Mouse (Mus musculus) embryo, embryonic 10 days (tissue): ENCODE results near the gene Pdcd7.
"Not testable (repeated sequence)": the region's sequence is repeated elsewhere in the genome, so short reads cannot be mapped to it uniquely, and the experiment has no call there.

Experiments used
- DNase-seq: peaks from one replicate; pipeline ENCODE4 v3.0.0-alpha.2; 2015; ENCODE audit warnings: low spot score

Pdcd7 gene

DNA sequence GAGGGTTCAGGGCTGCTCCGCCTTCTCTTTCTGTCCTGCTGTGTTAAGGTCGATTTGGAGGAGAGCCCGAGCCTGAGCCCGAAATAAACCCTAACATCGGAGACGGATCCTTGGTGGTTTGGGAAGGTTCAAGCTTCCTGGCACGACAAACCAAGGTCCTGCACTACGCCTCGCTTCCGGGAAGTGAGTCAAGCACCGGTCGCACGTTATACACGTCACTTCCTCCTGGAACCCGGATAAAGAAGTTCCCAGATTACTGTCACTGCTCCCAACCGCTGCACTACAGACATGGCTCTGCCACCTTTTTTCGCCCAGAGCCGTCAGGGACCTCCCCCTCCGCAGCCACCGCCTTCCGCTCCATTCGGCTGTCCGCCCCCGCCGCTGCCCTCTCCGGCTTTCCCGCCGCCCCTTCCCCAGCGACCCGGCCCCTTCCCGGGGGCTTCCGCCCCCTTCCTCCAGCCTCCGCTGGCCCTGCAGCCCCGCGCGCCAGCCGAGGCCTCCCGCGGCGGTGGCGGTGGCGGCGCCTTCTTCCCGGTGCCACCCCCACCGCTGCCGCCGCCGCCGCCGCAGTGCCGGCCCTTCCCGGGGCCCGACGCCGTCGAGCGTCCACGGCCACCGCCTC is at the start of gene Pdcd7:
Gene Pdcd7, plus strand, starts transcription at position 251 of the 622 bp plus-strand sequence.
- peak; percentile 100 for DNase-seq

DNA sequence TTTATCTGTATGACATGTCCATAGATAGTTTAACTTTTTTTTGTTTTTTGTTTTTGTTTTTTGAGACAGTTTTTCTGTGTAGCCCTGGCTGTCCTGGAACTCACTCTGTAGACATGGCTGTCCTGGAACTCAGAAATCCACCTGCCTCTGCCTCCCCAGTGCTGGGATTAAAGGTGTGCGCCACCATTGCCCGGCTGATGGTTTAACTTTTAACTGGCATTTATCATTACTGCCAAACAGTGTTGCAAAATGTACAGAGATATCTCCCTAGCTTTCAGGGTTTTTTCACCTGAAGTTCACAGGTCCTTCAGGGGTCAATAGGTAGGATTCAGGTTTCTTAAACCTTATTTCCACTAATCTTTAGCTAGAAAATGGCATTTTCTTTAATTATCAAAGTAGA is 48.8 kb upstream of the Pdcd7 start:
- DNase-seq, result no peak

- no peak for DNase-seq
Observed at GRCm38 (mm10) chr9:65298761-65299160, 47.1 kb upstream of the Pdcd7 start.

DNA sequence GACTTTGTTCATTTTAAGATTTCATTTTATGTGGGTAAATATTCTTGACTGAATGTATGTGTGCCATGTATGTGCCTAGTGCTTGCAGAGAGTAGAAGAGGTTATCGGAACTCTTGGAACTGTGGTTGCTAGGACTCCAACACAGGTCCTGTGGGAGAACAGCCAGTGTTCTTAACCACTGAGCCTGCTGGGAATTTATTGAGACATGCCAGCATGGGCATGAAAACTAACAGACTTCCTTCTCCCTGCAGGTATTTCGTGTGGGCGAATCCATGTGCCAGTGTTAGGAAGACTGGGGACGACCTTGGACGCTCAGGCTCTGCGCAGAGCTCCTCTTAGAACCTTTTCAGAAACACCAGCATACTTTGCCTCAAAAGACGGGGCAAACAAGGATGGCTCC is 46.3 kb upstream of the Pdcd7 start:
- DNase-seq, result no peak

GRCm38 (mm10) chr9:65302327-65302983 is 43.4 kb upstream of the Pdcd7 start:
- DNase-seq, result no peak

DNA sequence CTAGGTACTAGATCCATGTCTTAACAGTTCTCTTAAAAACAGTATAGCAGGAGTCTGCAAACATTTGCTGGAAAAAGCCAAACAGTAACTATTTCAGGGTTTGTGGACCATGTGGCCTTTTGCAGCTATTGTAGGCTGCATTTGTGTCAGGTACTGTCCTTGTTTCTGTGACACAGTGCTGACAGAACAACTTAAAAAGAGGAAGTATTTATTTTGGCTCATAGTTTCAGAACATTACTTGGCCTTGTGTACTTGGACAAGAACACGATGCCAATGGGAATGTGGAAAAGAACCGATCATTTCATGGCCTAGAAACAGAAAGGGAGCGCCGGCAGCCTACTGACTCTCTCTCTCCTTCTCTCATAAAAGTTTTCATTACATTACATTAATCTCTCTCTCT is 42.3 kb upstream of the Pdcd7 start:
- no peak for DNase-seq

DNA sequence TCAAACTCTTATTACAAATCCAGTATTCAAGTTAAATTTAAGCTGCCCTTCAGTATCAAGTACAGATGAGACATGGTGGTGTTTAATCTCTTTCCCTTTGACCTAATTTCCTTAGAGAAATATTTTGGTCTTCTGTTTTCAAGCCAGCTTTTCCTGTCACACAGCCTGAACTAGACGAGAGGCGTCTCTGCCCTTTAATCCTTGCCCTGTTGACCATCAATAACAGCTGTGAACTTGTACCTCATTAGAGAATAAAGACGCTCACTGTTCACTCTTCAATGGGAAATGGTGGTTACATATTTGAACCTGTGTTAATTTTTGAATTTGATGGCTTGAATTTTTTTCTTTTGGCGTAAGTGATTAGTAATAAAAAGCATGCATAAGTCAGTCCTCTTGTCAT is 41.6 kb upstream of the Pdcd7 start:
- DNase-seq, result no peak

DNA sequence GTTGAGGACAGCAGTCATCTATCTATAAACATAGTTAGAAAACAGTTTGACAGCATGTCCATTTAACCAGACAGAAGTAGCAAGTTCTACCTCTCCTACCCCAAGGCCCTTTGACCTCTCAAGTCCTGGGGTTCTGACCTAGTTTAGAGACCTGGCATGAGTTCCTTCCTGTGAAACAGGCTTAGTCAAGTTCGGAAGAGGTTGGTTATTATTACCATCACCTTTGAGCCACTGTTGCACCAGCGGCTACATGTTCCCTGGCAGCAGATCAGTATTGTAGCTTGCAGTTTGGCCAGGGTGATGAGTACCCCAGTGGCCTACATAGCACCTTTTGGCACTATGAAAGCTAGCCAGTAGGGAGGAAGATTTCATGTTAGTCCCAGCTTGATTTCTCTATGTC is 39.2 kb upstream of the Pdcd7 start:
- no peak for DNase-seq

DNA sequence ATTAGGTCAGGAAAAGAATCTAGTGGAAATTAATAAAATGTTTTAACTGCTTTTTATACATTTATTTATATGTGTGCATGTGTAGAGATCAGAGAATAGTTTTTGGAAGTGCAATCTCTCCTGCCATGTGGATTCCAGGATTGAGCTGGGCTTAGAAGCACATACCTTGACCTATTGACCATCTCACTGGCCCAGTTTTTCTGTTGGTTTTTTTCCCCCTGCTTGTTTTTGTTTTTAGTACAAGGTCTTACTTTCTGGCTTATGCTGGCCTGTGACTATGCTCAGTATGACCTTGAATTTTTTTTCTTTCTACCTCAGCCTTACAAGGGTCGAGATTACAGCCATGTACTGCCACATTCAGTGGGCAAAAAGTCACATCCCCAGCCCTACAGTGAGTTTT is 37.9 kb upstream of the Pdcd7 start:
- DNase-seq, result no peak

- peak; percentile 7 for DNase-seq
Observed at GRCm38 (mm10) chr9:65312669-65313357, 33.1 kb upstream of the Pdcd7 start.

DNA sequence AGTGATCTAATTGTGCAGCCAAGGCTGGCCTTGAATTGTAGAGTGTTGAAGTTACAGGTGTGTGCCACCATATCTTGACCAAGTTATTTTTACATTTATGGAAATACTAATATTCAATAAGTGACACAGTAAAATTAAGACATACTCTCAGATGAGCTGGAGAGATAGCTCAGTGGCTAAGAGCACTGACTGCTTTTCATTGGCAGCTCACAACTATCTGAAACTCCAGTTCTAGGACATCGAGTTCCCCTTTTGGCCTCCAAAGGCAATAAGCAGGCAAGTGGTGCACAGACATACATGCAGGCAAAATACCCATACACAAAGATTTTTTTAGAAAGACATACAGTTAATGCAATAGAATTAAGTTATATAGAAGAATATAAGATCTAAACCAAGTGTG is 32.1 kb upstream of the Pdcd7 start:
- DNase-seq, result no peak

DNA sequence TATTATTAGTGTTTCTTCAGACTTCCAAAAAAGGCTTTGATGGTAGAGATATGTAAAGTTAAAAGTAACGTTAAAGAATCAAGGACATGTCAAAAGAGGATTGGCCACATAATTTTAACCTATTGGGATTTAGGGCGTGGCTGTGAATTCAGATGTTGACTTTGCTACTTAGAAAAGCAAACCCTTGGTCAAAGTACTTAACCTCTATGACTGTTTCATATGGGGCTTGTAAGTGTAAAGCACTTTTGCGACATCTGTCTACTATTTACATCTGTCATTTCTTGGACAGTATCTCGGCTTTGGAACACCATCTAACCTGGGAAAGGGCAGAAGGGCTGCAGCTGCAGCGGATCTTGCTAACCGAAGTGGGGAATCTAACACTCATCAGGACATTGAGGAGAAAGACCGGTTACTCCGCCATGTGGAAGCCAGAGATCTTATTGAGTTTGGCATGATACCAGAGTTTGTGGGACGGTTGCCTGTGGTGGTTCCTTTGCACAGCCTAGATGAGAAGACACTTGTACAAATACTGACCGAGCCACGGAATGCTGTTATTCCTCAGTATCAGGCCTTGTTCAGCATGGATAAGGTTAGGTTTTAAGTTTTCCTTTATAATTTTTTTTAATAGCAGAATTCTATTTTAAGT is 23.5 kb upstream of the Pdcd7 start:
- no peak for DNase-seq

DNA sequence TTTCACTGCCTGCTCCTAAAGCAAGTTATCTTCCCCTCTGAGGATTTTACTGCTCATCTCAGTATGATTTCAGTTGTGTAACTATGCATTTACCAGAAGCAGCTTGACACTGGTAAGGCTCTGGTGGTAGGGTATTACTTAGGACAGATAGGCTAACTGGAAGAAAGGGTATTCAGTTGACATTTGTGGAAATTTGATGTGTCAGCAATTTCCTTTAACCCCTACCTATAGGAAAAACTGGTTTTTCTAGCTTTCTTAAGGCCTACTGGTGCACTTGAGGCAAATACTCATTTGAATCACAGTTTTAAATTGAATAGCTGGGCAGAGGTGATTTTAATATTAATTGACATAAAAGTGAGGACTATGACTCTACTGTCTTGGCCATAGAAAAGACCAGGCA is 19.9 kb upstream of the Pdcd7 start:
- DNase-seq, result no peak

GRCm38 (mm10) chr9:65327371-65327770 is 18.5 kb upstream of the Pdcd7 start:
- no peak for DNase-seq

GRCm38 (mm10) chr9:65333958-65334357 is 11.9 kb upstream of the Pdcd7 start:
- DNase-seq, result no peak

DNA sequence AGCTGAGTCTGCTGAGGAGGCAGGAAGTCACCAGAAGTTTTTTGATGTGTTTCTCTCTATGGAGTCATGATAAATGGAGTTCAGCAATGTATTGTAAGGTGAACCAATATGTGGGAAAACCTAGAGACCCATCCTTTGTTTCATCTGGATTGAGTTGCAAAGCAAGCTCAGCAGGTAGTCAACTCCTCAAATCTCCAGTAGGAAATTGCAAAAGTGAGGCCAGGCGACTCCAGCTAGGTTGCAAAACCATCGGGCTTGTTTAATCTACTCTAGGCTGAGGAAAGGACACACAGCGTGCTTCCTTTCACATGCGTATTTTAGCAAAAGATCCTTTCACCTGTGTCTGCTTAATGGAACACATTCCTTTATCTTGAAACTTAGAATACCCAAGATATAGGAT is 6.8 kb upstream of the Pdcd7 start:
- DNase-seq, result no peak

- DNase-seq, result no peak
Observed at GRCm38 (mm10) chr9:65340414-65340813, 5.5 kb upstream of the Pdcd7 start.

GRCm38 (mm10) chr9:65345439-65345838 is 465 bp upstream of the Pdcd7 start:
- DNase-seq, result not testable (repeated sequence)

GRCm38 (mm10) chr9:65346476-65347111 is 690 bp downstream of the Pdcd7 start:
- peak; percentile 57 for DNase-seq

DNA sequence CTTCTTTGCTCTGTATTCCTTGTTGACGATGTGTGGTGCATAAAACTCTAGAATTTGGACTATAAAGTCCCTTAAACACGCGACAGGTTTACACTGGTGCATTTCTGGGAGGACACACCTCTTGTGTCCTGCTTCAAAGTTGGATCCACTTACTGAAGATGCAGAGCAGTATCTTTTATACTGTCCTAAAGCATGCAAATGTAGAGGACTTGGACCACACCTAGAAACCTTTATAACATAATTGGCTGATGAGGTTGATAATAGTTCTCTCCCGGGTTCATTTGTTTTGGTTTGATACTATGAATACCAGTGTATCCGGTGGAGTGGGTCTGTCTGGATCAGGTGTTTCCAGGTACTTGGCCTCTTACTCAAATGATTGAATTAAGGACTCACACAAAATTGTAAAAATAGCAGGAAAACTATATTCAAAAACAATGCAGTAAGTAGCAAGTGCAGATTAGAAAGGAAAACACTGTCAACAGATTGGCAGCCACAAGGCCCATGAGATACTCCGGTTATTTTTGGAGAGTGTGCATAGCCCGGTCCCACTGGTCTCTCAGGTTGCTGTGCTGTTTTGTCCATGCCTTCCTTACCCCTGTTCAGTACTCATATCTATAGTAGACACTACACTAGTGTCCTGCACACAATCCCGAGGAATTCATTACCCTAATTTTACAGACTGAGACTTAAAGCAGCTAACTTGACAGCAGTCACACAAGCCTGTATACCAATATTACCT is 1.4 kb downstream of the Pdcd7 start:
- DNase-seq, result no peak

- no peak for DNase-seq
Observed at GRCm38 (mm10) chr9:65353251-65353650, 7.3 kb downstream of the Pdcd7 start.

DNA sequence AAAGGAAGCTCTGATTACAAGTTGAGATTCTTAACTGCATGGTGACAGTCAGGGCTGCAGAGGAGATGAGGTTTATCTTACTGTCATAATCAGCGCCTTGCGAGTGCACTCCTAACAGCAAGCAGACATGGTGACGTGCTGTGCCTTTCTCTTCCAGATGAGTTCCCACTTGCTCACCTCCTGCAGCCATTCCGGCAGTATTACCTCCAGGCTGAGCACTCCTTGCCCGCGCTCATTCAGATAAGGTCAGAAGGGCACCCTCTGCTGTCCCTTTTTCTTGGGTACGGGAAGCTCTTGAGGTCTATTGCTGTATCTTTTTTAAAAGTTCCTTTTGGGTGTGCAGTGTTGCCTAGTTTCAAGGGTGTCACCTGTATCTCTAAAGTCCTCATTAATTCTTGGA is 10.7 kb downstream of the Pdcd7 start:
- DNase-seq, result no peak
